Mouse (Mus musculus) CD4-positive, CD25-positive, alpha-beta regulatory T cell, adult 2 months (primary cell): Measurements from ENCODE around the gene Hist1h4c.
A peak's percentile ranks its signal among the peaks of the same experiment; 100 is the strongest.

ENCODE experiments used
- DNase-seq: peaks from one replicate; pipeline ENCODE4 v3.0.0-alpha.2; 2012; ENCODE audit warnings: low read depth, low spot score

Hist1h4c gene

GRCm38 (mm10) chr13:23696061-23696474 is 2.2 kb downstream of the Hist1h4c start:
- no peak for DNase-seq

- DNase-seq: no peak
These were observed 2.7 kb downstream of the Hist1h4c start, which contains the start of gene Hist1h1t for GRCm38 (mm10) chr13:23695514-23695913. Gene Hist1h1t (plus strand): TSS chr13:23695814.

GRCm38 (mm10) chr13:23694956-23695355 is 3.3 kb downstream of the Hist1h4c start:
- DNase-seq: no peak

- DNase-seq: no peak
These were observed 4.3 kb downstream of the Hist1h4c start for GRCm38 (mm10) chr13:23693856-23694440.

- DNase-seq: no peak
These were observed 8.8 kb downstream of the Hist1h4c start for GRCm38 (mm10) chr13:23689459-23689858.

GRCm38 (mm10) chr13:23688956-23689355 is 9.3 kb downstream of the Hist1h4c start:
- no peak for DNase-seq

- DNase-seq: no peak
These were observed 10.3 kb downstream of the Hist1h4c start for GRCm38 (mm10) chr13:23687907-23688306.

- no peak for DNase-seq
These were observed 11.1 kb downstream of the Hist1h4c start for GRCm38 (mm10) chr13:23687181-23687580.

GRCm38 (mm10) chr13:23685966-23686365 is 12.3 kb downstream of the Hist1h4c start:
- no peak for DNase-seq

- peak; percentile 41 for DNase-seq
These were observed 13.0 kb downstream of the Hist1h4c start for GRCm38 (mm10) chr13:23685121-23685861.

- DNase-seq: peak; percentile 87
These were observed 13.8 kb downstream of the Hist1h4c start for GRCm38 (mm10) chr13:23684295-23684945.

- peak; percentile 93 for DNase-seq
These were observed 14.4 kb downstream of the Hist1h4c start, which contains the start of the genes Hist1h2ac and Hist1h2bc for GRCm38 (mm10) chr13:23683755-23684281. Gene Hist1h2ac (minus strand): TSS chr13:23683948. Gene Hist1h2bc (plus strand): TSS chr13:23684199.

- peak; percentile 33 for DNase-seq
These were observed 15.1 kb downstream of the Hist1h4c start for GRCm38 (mm10) chr13:23682947-23683754.

- no peak for DNase-seq
These were observed 15.7 kb downstream of the Hist1h4c start for GRCm38 (mm10) chr13:23682623-23682946.

- DNase-seq: no peak
These were observed 16.2 kb downstream of the Hist1h4c start for GRCm38 (mm10) chr13:23681990-23682582.

- DNase-seq: no peak
These were observed 35.7 kb downstream of the Hist1h4c start for GRCm38 (mm10) chr13:23662536-23662935.

- DNase-seq: no peak
These were observed 38.5 kb downstream of the Hist1h4c start for GRCm38 (mm10) chr13:23659636-23660366.
